Mouse (Mus musculus): Measurements from ENCODE around the gene Ampd3.

Gene Ampd3

DNA sequence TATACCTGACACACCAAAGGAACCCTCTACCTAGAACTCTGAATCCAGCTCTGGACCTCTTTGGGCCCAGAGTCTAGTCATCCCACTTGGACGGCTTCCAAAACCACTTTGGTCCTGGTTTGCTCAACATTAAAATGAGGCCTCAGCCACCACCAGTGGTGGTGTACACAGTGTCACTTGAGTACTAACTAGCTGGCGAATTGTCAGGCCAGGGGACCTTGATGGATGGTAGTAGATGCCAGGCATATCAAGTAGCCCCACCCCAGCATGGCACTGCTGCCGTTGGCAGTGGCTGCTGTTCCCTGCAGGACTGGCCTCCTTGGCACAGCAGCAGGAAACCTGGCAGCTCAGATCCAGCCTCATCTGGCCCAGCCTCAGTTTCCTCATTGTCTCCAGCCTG is 36.3 kb downstream of the Ampd3 start:
- peak; percentile 22 to 52 for DNase-seq

DNA sequence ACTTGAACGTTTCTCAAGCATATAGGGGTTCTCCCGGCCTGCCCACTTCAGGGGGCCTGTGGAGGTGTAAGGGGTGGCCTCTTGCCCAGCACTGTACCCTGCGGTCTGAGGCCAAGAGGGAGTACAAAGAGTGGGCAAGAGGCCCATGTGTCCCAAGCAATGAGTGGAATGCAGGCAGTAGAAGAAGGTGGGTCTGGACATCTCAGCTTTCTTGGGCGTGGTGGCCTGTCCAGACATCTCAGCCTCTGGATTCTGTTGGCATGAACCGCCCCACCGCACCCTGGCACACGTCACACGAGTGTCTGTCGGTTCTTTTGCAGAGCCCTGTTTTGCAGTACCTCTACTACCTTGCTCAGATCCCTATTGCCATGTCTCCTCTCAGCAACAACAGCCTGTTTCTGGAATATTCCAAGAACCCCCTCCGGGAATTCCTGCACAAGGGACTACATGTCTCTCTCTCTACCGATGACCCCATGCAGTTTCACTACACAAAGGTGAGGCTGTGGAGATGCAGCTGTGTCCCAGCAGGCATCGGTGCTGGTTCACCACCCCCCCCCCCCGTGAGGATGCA is 39.5 kb downstream of the Ampd3 start:
- no peak for DNase-seq

DNA sequence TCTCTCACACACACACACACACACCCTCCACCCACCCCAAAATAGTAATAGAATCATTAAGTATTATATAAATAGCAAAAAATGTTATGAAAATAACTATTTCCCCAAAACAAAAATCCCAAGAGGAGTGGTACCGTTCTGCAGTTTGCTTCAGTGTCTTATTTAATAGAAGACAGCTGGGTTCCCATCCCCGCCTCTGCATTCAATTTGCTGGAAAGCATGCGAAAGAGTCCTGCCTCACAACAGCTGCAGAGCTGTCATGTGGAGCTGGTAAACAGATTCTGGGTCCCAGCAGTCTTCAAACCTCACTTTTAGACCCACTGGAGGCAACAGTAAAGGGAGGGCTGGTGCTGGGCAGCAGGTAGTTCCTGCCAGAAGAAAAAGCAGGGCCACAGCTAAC is 41.0 kb downstream of the Ampd3 start:
- no peak for DNase-seq

DNA sequence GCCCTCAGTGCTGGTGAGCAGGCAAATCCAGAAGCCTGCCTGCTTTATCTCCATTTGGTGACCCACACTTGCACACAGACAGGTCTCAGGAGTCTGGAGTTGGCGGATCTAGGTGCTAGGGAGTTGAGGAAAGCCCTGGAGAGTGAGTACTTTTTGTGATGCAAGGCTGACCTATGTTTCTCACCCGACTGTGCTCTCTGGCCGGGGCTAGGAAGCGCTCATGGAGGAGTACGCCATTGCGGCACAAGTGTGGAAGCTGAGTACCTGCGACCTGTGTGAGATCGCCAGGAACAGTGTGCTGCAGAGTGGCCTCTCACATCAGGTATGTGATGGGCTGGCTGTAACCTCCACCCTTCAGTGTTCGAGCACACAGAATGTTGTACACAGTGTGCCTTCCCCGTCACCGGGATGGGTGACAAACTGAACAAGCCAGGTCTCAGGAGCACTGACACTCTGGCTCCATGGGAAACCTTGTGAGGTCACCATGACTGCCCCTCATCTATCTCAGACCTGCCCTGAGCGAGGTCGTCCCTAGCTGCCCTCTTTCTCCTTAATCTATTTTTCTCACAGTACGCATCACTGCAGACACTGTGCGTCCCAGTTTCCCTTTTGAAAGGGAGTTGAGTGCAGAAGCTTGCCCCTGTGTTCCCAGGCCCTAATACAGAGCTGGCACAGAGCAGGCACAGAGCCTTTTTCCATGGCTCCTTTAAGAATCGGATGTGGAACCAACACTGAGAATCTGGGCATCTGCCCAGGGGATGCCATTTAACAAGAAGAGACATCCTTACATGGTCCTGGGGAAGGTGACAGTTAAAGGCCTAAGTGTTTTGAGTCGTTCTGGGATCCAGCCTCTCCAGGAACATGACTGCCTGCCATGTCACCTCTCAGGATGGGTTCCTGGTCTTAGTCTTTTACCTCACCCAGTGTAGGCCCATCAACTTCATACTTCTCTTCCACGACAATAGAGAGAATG is 41.9 kb downstream of the Ampd3 start:
- DNase-seq = no peak

DNA sequence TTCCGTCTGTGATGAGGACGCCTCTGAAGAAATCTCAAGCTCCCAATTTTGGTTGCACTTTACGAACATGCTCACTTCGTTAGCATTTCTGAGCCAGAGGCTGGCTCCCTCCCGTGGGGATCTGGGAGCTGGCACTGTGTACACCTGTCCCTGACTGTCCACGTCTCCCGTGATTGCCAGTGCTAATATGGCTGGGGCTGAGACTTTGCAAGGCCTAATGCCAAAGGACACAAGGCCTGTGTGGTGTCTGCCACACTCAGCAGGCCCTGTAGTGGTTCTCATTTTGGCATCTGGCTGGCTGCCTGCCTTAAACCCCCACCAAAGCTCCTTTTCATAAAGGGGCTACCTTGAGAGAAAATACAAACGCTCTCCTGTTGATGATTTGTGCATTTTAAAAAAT is 43.0 kb downstream of the Ampd3 start:
- no peak for DNase-seq

- DNase-seq = no peak
Measured at GRCm38 (mm10) chr7:110811529-110811928, 43.5 kb downstream of the Ampd3 start.

DNA sequence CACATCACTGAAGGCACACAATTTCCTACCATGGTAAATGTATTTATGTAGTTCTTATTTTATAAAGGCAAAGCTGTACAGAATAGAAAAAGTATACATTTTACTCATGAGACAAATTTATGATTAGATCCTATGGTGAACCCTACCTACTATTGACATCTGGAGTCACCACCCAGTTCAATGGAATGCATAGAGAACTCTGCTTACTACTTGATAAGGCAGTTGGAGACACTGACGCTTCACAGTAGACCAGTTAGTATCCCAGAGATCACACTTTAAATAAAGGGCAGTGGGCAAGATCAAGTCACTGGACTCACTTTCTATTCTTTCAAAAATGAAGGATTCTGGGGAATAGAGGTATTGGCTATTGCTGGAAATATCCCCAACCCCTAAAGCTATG is 46.0 kb downstream of the Ampd3 start:
- DNase-seq = no peak

DNA sequence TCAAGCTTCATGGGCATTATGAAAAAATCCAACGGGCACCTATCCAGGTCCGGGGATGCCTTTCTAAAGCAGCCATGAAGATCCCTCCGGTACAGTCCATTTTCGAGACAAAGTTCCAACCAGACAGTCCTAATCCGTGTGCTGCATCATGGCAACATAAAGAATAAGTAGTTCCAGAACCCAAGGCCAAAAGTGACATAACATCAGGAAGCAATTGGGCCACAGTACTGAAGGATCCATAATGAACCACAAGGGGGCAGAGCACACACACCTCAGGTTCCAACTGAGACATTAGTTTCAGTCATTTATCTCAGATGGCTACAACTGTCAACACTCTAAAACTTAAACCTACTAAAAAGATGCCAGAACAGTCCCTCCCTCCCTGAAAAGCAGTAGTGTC is 48.0 kb downstream of the Ampd3 start:
- peak; percentile 31 to 60 for DNase-seq

- DNase-seq = peak; percentile 25 to 52
Measured at GRCm38 (mm10) chr7:110818206-110818605, 50.2 kb downstream of the Ampd3 start.

DNA sequence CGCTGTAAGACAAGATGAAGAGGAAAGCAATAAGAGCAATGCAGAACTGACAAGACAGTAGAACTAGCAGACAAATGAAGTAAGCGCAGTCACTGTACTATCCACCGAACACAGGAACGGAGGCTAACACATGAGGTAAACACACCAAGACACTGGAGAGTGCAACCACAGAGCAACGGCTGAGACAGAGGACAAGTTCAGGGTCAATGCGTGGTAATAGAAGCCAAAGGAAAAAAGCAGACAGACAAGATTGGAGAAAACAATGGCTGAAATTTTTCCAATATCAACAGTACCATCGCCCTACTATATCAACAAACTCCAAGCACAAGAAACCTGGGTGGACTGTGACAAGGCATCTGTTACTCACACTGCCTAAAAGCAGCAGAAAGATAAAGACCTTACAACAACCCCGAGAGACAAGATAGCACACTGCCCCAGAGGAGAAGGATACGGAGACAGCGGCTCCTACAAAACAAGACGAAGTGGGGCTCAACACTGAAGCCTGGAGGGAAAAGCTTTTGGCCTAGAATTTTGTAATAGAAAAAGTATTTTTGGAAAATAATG is 50.9 kb downstream of the Ampd3 start:
- DNase-seq = no peak

GRCm38 (mm10) chr7:110821068-110821467 is 53.1 kb downstream of the Ampd3 start:
- DNase-seq = peak in 1 of 2 experiments; percentile 5

GRCm38 (mm10) chr7:110821653-110822052 is 53.6 kb downstream of the Ampd3 start:
- DNase-seq = peak; percentile 69 to 81

DNA sequence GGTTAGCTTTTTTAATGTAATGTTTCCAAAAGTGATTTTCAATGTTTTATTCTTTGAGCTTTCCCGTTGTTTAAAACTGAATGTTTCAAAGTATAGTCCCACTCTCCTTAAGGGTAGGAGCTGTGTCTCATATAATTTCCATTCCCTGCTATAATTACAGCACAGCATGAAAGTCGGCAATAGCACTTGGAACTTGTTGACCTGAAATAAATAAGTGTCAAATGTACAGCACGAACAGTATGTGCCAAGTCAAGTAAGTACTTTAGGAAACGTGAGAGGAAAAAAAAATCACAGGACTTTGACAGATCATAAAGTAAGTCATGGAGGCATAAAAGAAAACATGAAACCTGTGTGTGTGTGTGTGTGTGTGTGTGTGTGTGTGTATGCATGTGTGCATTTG is 54.0 kb downstream of the Ampd3 start:
- DNase-seq = no peak

GRCm38 (mm10) chr7:110823076-110823475 is 55.1 kb downstream of the Ampd3 start:
- DNase-seq = no peak

GRCm38 (mm10) chr7:110823593-110823992 is 55.6 kb downstream of the Ampd3 start:
- DNase-seq = no peak

GRCm38 (mm10) chr7:110823995-110824953 is 56.3 kb downstream of the Ampd3 start:
- no peak for DNase-seq

- no peak for DNase-seq
Measured at GRCm38 (mm10) chr7:110833024-110833423, 65.0 kb downstream of the Ampd3 start.

DNA sequence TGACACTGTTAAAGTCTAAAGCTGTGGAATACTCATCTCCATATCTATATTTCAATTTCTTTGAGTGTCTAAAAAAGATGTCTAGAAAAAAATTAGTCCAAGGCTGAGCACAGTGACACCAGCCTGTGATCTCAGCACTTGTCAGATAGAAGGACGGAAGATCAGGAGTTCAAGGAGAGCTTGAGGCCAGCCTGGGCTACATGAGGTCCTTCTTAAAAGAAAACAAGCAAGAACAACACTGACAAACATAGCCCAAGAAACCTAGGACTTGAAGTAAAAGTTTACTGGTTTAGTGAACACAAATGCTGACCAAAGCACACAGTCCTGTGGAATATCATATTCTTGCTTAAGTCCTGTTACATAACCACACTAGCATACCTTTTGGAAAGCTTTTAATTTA is 66.0 kb downstream of the Ampd3 start:
- no peak for DNase-seq

DNA sequence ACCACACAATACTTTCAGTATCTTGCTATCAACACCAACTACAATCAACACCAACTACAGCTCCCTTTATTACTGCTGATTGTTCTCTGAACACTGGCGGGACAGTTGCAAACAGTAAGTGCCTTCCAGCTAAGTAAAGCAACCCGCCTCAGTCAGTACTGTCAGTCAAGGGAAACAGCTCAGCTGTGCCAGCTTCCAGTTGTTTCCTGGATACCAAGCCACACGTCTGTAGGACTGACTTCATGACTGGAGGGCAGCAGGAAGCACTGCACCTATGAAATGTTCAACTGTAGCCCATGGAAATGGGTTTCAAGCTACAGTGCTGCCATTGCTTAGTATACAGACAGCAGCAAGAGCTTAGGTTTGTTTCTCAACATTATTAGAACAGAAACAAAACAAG is 66.5 kb downstream of the Ampd3 start:
- DNase-seq = no peak

DNA sequence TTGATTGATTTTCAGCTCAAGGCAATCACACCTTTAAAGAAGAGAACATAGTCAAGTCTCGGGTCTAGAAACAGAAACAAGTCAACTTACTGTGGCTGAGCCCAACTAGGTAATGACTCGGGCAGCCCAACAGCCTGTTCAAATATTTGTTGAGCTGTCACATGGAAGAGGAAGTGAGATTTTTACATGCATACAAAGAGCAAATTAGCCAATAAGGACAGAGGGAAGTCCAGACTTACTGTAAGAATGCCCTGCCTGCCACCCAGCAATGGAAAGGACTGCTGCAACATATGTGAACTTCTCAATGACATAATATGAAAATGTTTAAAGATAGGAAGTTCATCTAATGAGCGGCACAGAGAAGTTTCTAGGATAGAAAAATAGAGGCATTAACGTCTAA is 72.3 kb downstream of the Ampd3 start:
- DNase-seq = no peak

GRCm38 (mm10) chr7:110843916-110844874 is 76.2 kb downstream of the Ampd3 start, which contains the start of gene Rnf141:
Gene Rnf141 (minus strand): TSS chr7:110844457.
- DNase-seq = peak; percentile 94 to 97

All from cerebellum, postnatal 25 days (tissue).